Mouse (Mus musculus): ENCODE data around the gene Utp4. TPM values are rescaled to one million over a fixed set of nuclear protein-coding genes. Genes with fewer than 3 reads are reported as not detected.
A peak's percentile ranks its signal among the peaks of the same experiment; 100 is the strongest.

Utp4 gene
- total and polyA plus RNA-seq, 2 experiments from 2014 or later = 25.5 to 29.5 TPM

- H3K36me3 ChIP-seq (ENCODE audit: insufficient read depth, low read length) = no peaks in the 10 kb centered on the region
- 0 out of 2 replicates have a peak, but pooled peaks cover 9% of the 10 kb centered on the region for H3K4me1 ChIP-seq (ENCODE audit: insufficient read depth, low read length)
- H3K4me2 ChIP-seq (ENCODE audit: low read depth, low read length) = peak overlapping the region; percentile 72
- TF ChIP-seq CTCF (IDR thresholded peaks at IDR 0.05; ENCODE audit: low read depth) = no peak
- DNase-seq (ENCODE audit: low spot score) = peak; percentile 71
- peak overlapping the region; percentile 86 for H3K9ac ChIP-seq (replicated peaks; ENCODE audit: low read length)
- H3K9me3 ChIP-seq (ENCODE audit: low read length) = no peaks in the 10 kb centered on the region
- H3K4me3 ChIP-seq (ENCODE audit: low read length) = peak overlapping the region; percentile 92
- 0 out of 2 replicates have a peak, but pooled peaks have one; percentile 10 for ATAC-seq
- 1% methylated on average over 26 of the region's 26 CpGs for WGBS
- H3K27ac ChIP-seq = peak overlapping the region; percentile 84
- H3K27me3 ChIP-seq (ENCODE audit: insufficient read depth, low read length) = no peaks in the 10 kb centered on the region
Observed at GRCm38 (mm10) chr8:106936478-106937051, 43.1 kb downstream of the Utp4 start.

GRCm38 (mm10) chr8:106937081-106937800, 43.8 kb downstream of the Utp4 start:
- ATAC-seq (no peak), DNase-seq (ENCODE audit: low spot score) (no peak)
- Histone ChIP-seq H3K9me3 (ENCODE audit: low read length) (no peaks in the 10 kb centered on the region), H3K4me1 (ENCODE audit: insufficient read depth, low read length) (0 out of 2 replicates have a peak, but pooled peaks cover 8% of the 10 kb centered on the region), H3K4me3 (ENCODE audit: low read length) (peak overlapping the region; percentile 92), H3K27ac (peak overlapping the region; percentile 84; the same call in 1 of the 2 replicates), H3K27me3 (ENCODE audit: insufficient read depth, low read length) (no peaks in the 10 kb centered on the region), H3K9ac (replicated peaks; ENCODE audit: low read length) (peak overlapping the region; percentile 86), H3K4me2 (ENCODE audit: low read depth, low read length) (peak overlapping the region; percentile 72), H3K36me3 (ENCODE audit: insufficient read depth, low read length) (no peaks in the 10 kb centered on the region)
- no peak for TF ChIP-seq CTCF (IDR thresholded peaks at IDR 0.05; ENCODE audit: low read depth)
- WGBS = 29% methylated on average over 14 of the region's 14 CpGs

- DNase-seq (ENCODE audit: low spot score) (no peak), ATAC-seq (no peak)
- Histone ChIP-seq H3K27ac (no peak overlapping the region), H3K9ac (replicated peaks; ENCODE audit: low read length) (no peak overlapping the region), H3K4me1 (ENCODE audit: insufficient read depth, low read length) (0 out of 2 replicates have a peak, but pooled peaks cover 6% of the 10 kb centered on the region), H3K4me3 (ENCODE audit: low read length) (no peak overlapping the region), H3K36me3 (ENCODE audit: insufficient read depth, low read length) (no peaks in the 10 kb centered on the region), H3K27me3 (ENCODE audit: insufficient read depth, low read length) (no peaks in the 10 kb centered on the region), H3K4me2 (ENCODE audit: low read depth, low read length) (no peak overlapping the region), H3K9me3 (ENCODE audit: low read length) (no peaks in the 10 kb centered on the region)
- TF ChIP-seq CTCF (IDR thresholded peaks at IDR 0.05; ENCODE audit: low read depth) = no peak
- 83% methylated on average over 3 of the region's 3 CpGs for WGBS
Observed at GRCm38 (mm10) chr8:106941806-106942205, 48.4 kb downstream of the Utp4 start.

- Histone ChIP-seq H3K27me3 (ENCODE audit: insufficient read depth, low read length) (no peaks in the 10 kb centered on the region), H3K36me3 (ENCODE audit: insufficient read depth, low read length) (no peaks in the 10 kb centered on the region), H3K9ac (replicated peaks; ENCODE audit: low read length) (no peak overlapping the region), H3K9me3 (ENCODE audit: low read length) (no peaks in the 10 kb centered on the region), H3K4me1 (ENCODE audit: insufficient read depth, low read length) (no peaks in the 10 kb centered on the region), H3K4me2 (ENCODE audit: low read depth, low read length) (no peak overlapping the region), H3K4me3 (ENCODE audit: low read length) (no peak overlapping the region), H3K27ac (no peak overlapping the region)
- DNase-seq (ENCODE audit: low spot score) (no peak), ATAC-seq (no peak)
- 86% methylated on average over 3 of the region's 3 CpGs for WGBS
- no peak for TF ChIP-seq CTCF (IDR thresholded peaks at IDR 0.05; ENCODE audit: low read depth)
Observed at GRCm38 (mm10) chr8:106943874-106944418, 50.5 kb downstream of the Utp4 start.

- Histone ChIP-seq H3K9ac (replicated peaks; ENCODE audit: low read length) (no peak overlapping the region), H3K9me3 (ENCODE audit: low read length) (no peaks in the 10 kb centered on the region), H3K4me3 (ENCODE audit: low read length) (no peak overlapping the region), H3K27ac (no peak overlapping the region), H3K27me3 (ENCODE audit: insufficient read depth, low read length) (no peaks in the 10 kb centered on the region), H3K4me2 (ENCODE audit: low read depth, low read length) (no peak overlapping the region), H3K4me1 (ENCODE audit: insufficient read depth, low read length) (no peaks in the 10 kb centered on the region), H3K36me3 (ENCODE audit: insufficient read depth, low read length) (no peaks in the 10 kb centered on the region)
- no peak for DNase-seq (ENCODE audit: low spot score)
- 65% methylated on average over 3 of the region's 3 CpGs for WGBS
- ATAC-seq = no peak
- no peak for TF ChIP-seq CTCF (IDR thresholded peaks at IDR 0.05; ENCODE audit: low read depth)
Observed at GRCm38 (mm10) chr8:106944756-106945155, 51.3 kb downstream of the Utp4 start.

- Histone ChIP-seq H3K4me1 (ENCODE audit: insufficient read depth, low read length) (no peaks in the 10 kb centered on the region), H3K27ac (no peak overlapping the region), H3K9me3 (ENCODE audit: low read length) (no peaks in the 10 kb centered on the region), H3K4me2 (ENCODE audit: low read depth, low read length) (no peak overlapping the region), H3K9ac (replicated peaks; ENCODE audit: low read length) (no peak overlapping the region), H3K4me3 (ENCODE audit: low read length) (no peak overlapping the region), H3K27me3 (ENCODE audit: insufficient read depth, low read length) (no peaks in the 10 kb centered on the region), H3K36me3 (ENCODE audit: insufficient read depth, low read length) (no peaks in the 10 kb centered on the region)
- no peak for TF ChIP-seq CTCF (IDR thresholded peaks at IDR 0.05; ENCODE audit: low read depth)
- no peak for DNase-seq (ENCODE audit: low spot score)
- no peak for ATAC-seq
- WGBS = 79% methylated on average over 3 of the region's 3 CpGs
Observed at GRCm38 (mm10) chr8:106948678-106949243, 55.3 kb downstream of the Utp4 start.

Measured in hindbrain, postnatal 0 days (tissue).